Mouse (Mus musculus) cerebellum, adult (tissue): ENCODE data around the gene Hexim2.

ENCODE experiments used
- ATAC-seq: cut with Nextera tagmentation; 2 replicates; pipeline ENCODE4 v1.9.2; 2017; ENCODE audit warnings: mild to moderate bottlenecking, moderate library complexity, mixed read lengths; ENCODE audit not compliant: insufficient number of reproducible peaks, low FRiP score, low TSS enrichment

Hexim2 gene

DNA sequence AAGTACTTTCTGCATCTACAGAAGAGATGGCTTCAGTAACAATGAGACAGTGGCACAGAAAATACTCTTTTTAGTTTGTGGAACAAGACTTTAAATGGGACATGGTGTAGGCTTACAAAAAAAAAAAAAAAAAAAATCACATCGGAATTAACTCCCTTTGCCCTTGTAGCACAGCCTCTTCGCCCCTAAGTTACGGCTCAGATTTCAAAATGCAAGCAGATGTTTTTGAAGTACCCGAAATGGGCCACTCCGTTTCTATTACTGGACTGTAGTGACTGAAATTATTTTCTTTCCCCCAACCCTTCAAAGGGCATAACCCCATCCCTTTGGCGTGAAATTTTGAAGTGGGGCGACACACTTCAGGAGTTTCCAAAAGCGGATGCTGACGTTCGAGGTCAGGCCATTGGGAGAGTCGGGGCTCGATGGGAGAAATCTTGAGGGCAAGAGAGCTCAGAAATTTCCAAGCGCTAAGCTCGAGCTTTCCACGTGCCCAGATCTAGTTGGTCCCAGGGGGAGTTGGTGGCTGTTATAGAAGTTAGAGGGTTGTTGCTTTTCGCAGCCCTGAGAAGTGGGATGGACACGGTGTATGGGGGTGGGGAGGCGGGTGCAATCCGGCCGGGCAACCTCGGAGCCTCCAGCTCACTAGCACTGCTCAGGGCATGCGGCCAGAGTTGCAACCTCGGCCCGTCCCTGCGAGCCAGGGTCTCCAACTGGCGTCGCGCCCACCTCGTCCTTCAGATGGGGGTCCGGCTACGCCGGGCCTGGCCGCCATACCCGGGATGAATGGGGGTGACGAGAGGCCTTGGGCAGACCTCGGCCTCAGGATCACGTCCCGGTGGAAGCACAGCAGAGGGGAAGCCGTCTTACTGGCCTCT is at the start of gene Hexim2:
Gene Hexim2 (plus strand): TSS at position 729 of the 875 bp plus-strand sequence.
- ATAC-seq = peak; percentile 29

DNA sequence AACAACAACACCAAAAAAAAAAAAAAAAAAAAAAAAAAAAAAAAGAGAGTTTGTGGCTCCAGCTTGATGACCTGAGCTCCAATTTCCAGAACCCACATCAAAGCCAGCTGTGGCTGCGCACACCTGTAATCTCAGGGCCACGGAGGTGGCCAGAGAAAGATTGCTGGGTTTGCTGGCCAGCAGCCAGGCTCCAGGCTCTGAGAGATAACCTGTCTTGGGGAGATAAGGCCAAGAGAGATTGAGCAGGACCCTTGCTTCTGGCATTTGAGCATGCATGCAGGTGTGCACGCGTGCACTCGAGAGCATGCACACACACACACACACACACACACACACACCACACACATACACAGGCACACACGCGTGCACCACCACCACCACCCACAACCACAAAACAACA is 38.9 kb upstream of the Hexim2 start:
- no peak for ATAC-seq

DNA sequence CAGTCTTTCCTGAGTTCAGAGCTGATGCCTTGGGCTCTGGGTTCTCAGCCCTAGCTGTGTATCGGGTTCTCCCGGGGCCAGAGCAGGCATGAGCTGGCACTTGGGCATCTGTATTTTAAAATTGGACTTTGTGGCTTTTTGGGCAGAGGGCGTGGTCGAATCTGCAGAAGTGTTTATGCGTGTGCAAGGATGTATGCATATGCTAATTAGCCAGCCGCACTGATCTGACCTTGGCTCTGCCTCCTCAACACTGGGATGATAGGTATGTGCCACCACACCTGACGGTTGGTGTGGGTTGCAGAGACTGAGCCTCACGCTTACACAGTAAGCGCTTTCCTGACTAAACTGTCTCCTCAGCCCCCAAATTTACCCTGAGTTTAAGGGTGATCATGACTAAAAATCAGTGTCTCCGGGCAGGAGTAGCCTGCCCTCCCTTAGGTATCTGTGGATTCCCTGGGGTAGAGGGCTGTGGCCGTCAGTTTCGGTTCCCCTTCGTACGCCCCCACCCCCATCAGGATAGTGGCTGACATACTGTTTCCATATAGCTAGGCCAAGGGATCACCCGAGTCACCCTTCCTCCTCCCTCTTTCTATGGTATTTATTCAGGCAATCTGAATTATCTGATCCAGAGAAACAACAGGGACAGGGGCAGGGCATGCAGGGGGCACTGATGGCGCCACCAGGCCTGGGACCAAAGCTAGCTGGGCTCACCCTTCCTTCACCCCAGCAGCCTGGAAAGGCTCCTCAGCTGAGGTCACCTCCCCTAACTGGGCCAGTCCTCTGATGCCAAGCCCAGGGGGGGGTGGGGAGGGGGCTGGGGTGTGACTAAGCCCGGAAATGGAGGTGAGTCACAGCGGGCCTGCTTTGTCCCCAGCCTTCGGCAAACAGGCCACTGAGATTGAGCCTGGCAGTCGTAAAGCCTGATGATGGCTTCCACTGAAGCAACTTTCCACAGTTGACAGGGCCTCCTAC is 38.1 kb upstream of the Hexim2 start:
- ATAC-seq = no peak

DNA sequence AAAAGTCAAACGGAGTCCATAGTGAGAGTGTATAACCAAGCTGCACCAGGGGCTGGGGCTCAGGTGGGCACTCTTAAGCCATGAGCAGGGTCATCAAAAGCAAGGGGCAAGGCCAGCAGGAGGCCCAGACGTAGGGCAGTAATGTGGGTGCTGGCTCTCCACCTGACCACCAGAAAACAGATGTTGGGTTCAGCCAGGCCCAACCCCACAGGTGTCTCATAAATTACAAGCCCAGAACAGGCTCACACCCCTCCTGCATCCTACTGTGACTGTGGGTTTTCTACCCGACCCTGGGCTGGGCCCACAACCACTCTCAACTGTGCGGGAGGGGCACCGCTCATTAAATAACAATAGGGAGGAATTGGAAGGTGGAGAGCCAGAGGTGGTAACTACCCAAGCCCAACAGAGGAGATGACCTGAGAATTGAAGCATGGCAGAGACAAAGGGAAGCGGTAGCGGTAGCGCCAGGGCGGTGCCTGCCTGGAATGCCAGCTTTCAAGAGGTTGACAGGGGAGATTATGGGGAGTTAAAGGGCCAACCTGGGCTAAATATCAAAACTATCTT is 37.0 kb upstream of the Hexim2 start:
- no peak for ATAC-seq

DNA sequence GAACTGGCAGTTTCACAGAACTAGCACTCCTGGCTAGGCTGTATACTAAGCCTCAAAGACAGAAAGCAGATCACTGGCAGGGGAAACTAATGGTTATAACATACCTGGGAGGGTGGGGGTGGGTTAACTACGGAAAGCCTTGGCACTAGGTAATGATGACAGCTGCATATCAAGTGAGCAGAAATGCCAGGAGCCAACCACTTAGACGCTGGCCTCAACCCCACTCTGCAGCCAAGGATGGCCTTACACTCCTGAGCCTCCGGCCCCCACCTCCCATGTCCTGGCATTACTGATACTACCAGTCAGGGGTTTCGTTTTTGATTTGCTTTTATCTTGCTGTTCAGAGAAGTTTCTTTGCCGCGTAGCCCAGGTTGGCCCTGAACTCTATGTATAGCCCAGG is 36.4 kb upstream of the Hexim2 start:
- no peak for ATAC-seq

DNA sequence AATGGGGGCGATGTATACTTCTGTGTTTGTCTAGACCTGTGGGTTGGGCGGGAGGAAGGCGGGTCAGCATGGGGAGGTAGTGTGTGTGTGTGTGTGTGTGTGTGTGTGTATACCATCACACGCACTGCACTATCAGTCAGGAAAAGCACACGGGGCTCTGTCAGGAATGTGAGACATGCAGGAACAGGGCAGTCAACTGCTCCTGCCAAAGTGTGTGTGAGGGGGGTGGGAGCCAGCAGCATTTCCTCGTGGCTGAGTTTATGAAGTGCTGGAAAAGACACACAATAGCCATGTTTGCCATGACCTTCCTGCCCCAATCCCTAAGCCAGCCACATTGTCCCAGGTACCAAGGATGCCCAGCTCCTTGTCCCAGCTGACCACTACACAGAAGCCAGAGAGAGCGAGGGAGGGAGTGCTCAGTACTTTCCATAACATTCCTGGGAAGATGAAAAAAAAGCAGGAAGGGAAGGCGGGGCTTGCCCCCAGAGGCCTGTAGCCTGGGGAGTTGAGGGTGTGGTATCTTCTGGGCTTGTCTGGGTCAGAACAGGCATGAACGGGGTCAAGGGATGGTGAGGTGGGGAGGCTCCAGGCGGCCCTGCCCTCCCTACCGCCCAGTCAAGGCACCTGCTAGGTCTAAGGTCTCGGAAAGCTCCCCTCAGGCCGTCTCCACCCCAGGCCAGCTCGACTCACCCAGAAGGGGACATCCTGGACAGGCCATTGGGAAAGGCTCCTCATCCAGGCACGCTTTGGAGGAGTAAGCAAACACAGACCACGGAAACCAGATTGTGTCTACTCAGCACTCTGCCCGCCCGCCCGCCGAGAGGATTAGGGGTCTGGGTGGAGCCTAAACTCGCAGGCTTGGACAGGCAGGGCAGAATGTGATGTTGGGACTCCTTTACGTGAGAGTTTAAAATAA is 35.0 kb upstream of the Hexim2 start:
- ATAC-seq = no peak

DNA sequence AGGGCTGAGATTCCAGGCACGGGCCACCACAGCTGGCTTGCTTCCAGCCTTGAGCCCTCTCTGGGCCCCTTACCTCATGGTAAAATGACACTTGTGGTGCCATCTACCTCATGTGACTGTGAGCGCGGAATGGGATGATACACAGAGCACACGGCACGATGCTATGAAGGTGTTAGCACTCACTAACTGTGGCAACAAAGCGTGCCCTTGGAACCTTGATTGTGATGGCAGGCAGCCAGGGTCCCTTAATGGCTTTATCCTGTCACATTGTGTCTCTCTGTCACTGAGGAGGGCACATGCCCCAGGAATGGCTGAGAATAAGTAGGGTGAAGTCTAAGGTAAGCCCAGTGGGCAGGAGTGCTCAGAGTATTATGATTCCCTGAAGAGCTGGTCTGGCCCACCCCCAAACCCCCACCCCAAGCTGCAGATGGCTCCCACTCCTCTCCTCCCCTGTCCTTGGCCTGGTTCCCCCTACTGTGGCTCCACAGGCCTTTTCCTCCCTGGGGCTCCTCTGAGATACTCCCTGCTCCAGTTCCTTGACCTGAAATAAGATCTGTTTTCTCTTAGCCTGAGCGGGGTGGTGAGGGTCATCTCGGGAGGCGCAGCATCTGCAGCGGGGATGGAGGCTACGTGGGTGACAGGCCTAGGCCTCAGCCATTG is 33.6 kb upstream of the Hexim2 start:
- no peak for ATAC-seq

DNA sequence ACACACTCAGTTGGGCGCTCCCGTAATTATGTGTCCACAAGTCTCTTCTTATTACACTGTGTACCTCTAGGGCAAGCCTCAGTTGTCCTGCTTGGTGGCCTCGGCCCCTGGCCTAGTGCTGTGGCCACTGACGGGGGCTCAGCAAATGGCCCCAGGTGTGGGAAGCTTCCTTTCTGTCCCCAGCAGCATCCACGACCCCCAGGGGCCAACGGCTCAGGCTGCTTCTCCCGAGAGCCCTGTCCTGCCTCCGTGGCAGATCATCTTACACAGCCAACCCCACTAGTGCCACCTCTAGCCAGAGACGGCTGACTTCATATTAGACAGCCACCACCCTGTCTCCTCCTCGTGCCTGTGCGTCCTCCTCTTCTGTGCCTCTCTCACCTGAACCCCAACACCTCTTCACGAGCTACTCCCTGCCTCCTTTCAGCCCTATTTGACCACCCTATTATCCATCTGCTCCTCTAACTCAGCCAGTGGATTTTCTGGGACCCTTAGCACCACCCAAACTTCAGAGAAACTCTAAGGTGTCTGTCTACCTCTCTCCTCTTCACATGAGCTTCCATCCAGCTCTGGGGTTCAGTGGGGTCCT is 32.8 kb upstream of the Hexim2 start:
- ATAC-seq = no peak

DNA sequence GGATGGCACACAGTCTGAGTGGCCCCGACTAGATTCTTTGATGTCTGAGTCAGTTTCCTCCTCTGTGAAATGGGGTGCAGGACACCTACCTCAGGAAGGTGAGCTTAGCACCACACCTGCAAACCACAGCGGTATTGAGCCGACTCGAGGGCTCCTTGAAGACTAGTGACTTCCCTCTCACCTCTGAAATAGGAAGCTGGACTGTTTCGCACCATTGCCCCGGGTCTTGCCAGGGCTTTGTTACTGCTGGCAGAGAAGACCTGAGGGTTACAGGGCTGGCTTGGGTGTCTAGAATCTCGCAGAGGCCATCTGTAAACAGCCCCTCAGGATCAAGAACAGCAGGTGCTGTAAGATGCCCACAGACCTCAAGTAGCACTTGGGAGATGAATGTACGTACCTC is 31.9 kb upstream of the Hexim2 start:
- ATAC-seq = no peak

DNA sequence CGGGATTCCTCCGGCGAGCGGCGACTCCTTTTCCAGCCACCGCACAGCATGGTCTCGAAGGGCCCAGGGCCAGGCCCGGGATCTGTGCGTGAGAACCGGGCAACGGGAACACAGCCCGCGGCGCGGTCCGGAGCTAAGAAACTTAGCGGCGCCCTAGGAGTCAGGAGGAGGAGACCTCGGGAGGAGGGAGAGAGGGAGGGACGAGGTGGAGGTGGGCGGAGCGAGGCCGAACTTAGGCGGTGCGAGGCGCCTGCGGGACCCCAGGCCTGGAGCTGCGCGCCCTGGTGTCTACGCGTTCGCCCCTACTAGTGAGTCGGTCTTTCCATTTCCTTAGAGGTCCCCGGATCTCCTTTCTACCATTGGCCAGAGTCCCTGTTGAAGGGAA is 30.8 kb upstream of the Hexim2 start, which contains the start of the genes Plcd3 and Acbd4:
Gene Plcd3 (minus strand): TSS at position 178 of the 385 bp plus-strand sequence.
Gene Acbd4 (plus strand): TSS at position 202 of the 385 bp plus-strand sequence.
- ATAC-seq = no peak

DNA sequence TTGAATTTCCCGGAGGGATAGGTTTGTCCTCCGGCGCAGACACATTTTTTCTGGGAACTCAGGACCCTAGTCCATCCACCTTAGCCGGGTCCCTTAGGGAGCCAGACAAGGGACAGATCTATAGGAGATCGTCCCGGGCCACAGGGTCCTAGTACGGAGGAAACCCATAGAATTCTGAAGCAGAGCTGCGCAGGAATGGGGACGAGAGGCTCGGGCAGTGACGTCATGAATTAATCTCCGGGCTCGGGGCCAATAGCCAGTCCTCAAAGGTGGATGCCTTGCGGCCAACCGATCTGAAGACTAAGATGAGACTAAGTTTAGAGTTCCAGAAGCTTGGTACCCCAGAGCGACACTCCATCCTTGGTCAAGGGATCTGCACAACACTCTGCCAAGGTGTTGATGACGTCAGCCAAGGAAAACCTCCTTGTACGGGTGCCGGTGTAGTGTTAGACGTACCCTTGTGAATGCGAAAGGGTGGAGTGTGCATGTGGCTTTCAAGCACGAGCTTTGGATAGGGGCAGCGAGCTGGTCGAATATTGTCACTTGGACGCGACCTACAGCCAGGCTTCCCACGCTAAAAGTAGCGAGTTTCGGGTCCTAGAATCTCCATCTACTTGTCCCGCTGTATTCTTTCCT is 30.2 kb upstream of the Hexim2 start:
- ATAC-seq = peak; percentile 26; the same call in 1 of the 2 replicates

DNA sequence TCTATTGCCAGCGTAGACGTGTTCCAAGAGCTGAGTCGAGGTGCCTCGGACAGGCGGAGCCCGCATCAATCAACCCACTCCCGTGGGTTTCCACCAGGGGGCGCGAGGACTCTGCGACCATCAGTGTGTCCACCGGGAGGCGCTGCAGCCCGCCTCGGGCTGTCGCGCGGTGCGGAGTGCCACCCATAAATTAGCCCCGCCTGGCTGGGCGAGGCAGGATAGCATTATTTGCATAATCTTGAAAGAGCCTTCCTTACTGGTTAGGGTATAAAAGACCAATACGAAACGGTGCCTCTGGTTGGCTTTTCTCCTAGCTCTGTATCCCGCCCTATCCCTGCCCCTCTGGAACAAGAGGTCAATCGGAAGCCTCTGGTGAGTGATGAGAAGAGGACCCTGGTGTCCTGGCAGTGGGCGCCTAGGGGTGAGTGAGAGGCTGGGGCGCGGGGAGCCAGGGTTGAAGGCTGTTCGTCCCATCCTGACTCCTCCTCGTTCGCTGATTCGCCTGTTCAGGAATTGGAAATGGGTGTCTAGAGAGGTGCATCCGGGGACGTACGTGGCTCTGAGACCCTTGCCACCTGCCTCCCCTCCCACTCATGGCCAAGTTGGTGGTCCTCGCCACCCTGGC is 29.4 kb upstream of the Hexim2 start:
- peak; percentile 85 for ATAC-seq

DNA sequence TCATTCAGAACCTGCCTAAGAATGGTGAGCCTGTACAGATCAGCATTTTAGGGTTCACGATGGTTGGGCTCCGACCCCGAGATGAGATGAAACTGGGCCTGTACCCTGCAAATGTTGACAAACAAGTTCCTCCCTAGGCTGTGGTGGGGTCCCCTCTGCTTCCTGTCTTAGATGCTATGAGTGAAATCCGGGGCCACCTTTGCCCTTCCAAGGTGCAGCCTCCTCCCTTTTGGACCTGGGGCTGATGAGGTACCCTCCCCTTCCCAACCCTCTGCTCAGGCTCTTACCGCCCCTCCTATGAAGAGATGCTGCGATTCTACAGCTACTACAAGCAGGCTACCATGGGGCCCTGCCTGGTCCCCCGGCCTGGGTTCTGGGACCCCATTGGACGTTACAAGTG is 28.6 kb upstream of the Hexim2 start:
- ATAC-seq = no peak

DNA sequence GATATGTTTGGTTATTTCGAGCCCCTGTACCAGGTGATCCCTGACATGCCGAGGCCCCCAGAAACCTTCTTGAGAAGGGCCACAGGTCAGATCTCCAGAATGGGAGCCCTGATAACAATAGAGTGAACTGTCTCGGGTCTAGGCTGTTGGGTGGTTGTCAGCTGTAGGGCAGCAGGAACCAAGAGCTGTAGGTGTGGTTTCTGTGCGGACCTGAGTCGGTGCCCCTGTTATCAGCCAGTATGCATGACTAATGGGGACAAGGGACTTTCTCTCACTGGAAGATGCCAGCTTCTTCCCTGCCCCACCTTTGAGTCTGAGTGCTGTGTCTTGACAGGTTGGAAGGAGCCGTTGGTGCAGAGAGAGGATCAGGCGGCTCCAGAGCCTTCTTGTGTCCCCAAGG is 27.8 kb upstream of the Hexim2 start:
- no peak for ATAC-seq

DNA sequence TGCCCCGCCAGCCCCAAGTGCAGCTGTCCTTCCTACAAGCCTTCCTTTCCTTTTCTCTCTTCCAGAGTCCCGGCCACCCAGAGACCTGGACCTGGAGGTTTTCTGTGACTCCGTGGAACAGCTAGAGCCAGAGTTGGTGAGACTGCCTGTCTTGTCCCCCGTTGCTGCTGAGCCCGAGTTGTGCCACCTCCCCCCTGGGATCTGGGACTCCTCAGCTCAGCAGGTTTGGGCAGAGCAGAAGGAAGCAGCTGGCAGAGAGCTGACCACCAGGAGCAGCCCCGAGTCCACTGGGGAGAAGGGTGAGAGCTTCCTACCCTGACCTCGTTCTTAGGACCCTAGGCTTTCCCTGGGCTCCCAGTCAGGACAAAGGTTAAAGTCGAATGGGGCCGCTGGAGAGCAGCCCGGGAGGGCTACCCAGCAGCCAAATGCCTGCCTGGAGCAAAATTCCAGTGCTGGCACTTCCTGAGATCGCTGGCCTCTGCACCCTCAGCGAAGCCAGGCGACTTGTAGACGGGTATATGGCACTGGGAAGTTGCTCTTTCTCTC is 27.0 kb upstream of the Hexim2 start:
- ATAC-seq = no peak

DNA sequence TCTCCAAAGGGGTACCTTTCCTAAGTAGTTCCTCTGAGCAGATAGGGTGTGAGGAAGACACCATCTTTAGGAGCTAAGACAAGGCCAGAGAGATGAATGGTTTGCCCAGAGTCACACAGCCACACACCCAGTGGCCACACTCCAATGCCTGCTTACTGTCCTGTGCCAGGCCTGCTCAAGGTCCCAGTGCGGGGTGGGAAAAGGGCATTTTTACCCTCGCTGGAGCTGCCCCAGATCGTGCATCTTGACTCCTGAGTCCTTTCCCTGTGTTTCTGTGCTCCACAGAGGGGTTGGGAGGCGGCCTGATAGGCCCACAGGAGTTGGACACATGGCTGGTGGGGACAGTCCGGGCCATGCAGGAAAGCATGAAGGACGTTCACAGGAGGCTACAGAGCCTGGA is 26.4 kb upstream of the Hexim2 start:
- ATAC-seq = no peak

DNA sequence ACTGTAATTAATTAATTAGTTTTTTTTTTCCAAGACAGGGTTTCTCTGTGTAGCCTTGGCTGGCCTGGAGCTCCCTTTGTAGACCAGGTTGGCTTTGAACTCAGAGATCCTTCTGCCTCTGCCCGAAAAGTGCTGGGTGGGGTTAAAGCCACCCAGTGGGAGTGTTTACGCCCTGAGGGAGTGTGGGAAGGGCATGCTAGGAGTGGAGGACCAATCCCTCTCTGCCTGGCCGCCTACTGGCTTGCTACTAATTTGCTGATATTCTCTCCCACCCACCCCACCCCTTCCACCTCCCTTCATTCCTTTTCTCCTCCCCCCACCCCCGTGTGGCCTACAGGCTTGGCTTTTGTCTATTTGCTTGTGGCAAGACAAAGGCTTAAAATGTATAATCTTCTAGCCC is 25.8 kb upstream of the Hexim2 start:
- ATAC-seq = no peak

DNA sequence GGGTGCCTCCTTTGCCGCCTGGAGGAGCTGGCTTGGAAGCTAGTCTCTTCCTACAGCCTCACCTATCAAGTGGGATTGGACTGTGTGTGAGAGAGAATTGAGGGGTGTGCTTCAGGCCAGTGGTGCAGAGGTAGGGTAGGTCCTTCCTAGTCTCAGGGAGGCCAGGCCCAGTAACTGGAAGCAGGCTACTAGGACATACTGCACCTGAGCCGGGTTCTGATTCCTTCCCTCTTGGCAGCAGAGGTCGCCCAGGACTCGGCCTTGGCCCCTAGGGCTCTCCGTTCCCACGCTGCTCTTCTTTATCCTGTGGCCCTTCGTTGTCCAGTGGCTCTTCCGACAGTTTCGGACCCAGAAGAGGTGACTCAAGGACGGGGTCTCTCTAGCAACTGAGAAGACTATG is 20.9 kb upstream of the Hexim2 start:
- no peak for ATAC-seq
